Mouse (Mus musculus): ENCODE results near the gene Ythdf2. TPM values are rescaled to one million over a fixed set of nuclear protein-coding genes. Genes with fewer than 3 reads are reported as not detected.

The Ythdf2 gene
- total RNA-seq, 2 experiments from 2014 or later: 40.8 to 44.5 TPM

GRCm38 (mm10) chr4:132214847-132215246, 2.7 kb upstream of the Ythdf2 start:
- peak in 1 of 2 experiments; percentile 14 for DNase-seq (ENCODE audit: low spot score in 2 of 2)
- intact Hi-C loops (cut with DNase I): no loop called here

DNA sequence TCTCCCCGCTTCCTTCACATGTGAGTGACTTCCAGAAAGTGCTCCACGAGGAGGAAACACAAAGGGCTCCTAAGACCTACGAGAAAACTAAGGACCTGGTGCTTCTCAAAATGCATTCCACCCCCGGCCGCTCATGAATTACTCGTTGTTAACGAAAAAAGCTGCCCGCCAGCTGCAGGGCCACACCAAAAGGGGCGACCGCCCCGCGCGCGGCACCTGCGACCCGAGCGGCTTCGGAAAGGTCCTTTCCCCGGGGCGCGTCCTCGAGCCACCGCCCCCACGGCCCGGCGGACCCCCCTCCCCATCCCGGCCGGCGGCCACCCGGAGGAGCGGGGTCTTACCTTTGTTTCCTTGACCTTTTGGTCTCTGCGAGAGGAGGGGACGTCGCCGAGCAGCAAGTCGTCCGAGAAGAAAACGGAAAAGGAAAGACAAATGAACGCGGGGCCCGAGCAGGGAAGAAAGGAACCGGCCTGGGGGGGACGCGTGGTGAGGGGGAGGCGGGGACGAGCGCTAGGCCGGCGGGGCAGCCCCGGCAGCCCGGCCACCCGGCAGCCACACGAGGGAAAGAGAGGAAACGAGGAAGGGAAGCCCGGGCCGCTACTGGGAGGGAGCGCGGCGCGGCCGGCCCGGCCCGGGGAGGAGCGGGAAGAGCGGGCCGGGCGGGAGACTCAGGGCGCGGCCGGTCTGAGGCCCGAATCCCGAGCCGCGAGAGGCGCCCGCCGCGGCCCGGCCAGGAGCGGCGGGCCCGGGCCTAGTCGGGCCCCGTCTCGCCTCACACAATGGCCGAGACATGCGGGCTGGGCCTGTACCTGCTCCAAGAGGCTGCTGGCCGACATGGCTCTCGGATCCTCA, 786 bp downstream of the Ythdf2 start:
- DNase-seq (ENCODE audit: low spot score in 2 of 2): peak in 1 of 2 experiments; percentile 15
- intact Hi-C loops (cut with DNase I): no loop called here

- DNase-seq (ENCODE audit: low spot score in 2 of 2): no peak
- intact Hi-C loops (cut with DNase I): no loop called here
These were observed 1.8 kb downstream of the Ythdf2 start for GRCm38 (mm10) chr4:132210325-132210724.

DNA sequence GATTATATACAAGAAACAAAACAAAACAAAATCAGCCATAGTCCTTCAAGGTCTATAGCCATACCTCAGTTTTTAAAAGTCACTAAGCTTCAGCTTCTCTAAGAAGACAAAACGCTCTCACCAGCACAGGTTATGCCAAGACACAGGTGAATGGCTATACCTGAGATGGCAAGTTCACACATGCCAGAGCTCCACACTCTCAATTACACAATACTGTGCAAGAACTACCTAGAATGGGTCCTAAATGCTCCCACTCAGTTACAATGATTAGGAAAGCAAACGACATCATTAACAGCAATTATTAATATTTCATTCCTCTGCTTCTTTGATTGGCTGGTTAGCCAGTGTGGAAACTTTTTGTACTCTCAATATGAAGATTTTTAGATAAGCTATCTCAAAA, 2.8 kb downstream of the Ythdf2 start:
- DNase-seq (ENCODE audit: low spot score in 2 of 2): no peak
- intact Hi-C loops (cut with DNase I): no loop called here

DNA sequence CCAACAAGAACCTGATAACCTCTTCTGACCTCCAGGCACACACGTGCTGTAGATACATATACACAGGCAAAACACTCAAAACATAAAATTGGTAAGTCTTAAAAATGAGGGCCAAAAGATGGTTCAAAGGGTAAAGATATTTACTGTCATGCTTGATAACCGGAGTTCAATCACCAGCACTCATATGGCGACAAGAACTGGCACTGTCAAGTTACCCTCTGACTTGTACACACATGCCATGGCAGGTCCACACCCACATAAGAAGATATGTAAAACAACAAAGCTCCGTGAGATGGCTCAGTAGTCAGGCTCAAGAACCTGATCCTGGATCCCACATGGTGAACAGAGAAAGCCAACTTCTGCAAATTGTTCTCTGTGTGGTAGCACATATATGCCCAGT, 4.8 kb downstream of the Ythdf2 start:
- DNase-seq (ENCODE audit: low spot score in 2 of 2): no peak
- intact Hi-C loops (cut with DNase I): no loop called here

- intact Hi-C loops (cut with DNase I): no loop called here
- no peak for DNase-seq (ENCODE audit: low spot score in 2 of 2)
These were observed 13.3 kb downstream of the Ythdf2 start for GRCm38 (mm10) chr4:132198771-132199170.

- no peak for DNase-seq (ENCODE audit: low spot score in 2 of 2)
- intact Hi-C loops (cut with DNase I): no loop called here
These were observed 13.8 kb downstream of the Ythdf2 start for GRCm38 (mm10) chr4:132198285-132198712.

DNA sequence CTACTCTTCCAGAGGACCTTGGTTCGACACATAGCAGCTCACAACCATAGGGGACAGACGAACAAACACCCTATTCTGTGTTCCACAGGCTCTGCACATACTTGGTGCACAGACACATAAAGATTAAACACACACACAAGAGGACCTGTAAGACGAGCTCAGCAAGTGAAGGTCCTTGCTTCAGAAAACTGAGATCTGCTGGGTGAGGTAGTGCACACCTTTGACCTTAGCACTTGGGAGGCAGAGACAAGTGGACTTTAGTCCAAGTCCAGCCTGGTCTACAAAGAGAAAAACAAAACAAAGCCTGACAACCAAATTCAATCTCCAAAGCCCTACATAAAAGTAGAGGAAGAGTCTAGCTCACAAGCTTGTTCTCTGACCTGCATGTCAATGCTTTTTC, 17.1 kb downstream of the Ythdf2 start:
- no peak for DNase-seq (ENCODE audit: low spot score in 2 of 2)
- intact Hi-C loops (cut with DNase I): no loop called here

GRCm38 (mm10) chr4:132194373-132194772, 17.7 kb downstream of the Ythdf2 start:
- DNase-seq (ENCODE audit: low spot score in 2 of 2): no peak
- intact Hi-C loops (cut with DNase I): no loop called here

- intact Hi-C loops (cut with DNase I): no loop called here
- no peak for DNase-seq (ENCODE audit: low spot score in 2 of 2)
These were observed 24.2 kb downstream of the Ythdf2 start for GRCm38 (mm10) chr4:132187826-132188401.

- intact Hi-C loops (cut with DNase I): no loop called here
- DNase-seq (ENCODE audit: low spot score in 2 of 2): no peak
These were observed 28.9 kb downstream of the Ythdf2 start for GRCm38 (mm10) chr4:132183162-132183561.

- intact Hi-C loops (cut with DNase I): no loop called here
- no peak for DNase-seq (ENCODE audit: low spot score in 2 of 2)
These were observed 30.1 kb downstream of the Ythdf2 start for GRCm38 (mm10) chr4:132181721-132182658.

DNA sequence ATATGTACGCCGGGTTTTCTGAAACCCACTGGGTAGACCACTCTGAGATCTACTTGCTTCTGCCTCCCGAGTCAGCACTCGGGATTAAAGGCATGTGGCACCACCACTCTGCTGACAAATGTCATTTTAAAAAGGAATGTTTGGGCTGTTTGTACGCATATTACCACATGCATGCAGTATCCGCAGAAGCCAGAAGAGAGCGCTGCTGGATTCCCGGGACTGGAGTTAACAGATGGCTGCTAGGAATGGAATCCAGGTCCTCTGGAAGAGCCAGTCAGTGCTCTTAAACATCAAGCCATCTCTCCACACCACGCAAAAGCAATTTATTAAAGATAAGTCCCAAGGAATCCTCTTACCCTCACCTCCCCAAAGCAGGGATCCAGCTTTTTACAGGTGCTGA, 31.4 kb downstream of the Ythdf2 start:
- DNase-seq (ENCODE audit: low spot score in 2 of 2): peak; percentile 51 to 71
- intact Hi-C loops (cut with DNase I): no loop called here

DNA sequence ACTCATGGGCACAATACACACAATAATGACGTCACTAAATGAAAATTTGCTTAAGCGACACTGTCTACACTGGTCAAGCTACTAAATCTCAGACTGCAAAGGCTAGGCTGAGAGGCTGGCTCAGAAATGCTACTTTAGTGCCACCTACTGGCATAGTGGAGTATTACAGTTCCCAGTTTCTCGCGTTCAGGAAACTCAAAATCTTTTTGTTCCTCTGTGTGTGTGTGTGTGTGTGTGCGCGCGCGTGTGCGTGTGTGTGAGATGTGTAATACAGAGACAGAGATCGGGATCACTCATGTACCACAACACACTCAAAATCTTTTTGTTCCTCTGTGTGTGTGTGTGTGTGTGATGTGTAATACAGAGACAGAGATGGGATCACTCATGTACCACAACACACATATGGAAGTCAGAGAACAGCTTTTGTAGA, 33.5 kb downstream of the Ythdf2 start:
- intact Hi-C loops (cut with DNase I): loop anchor here (1.0 to 5.0 kb wide), 2 partner anchors 89 to 201 kb away; no protein-coding TSS in a partner anchor
- peak; percentile 84 for DNase-seq (ENCODE audit: low spot score in 2 of 2)

GRCm38 (mm10) chr4:132176474-132176873, 35.6 kb downstream of the Ythdf2 start:
- intact Hi-C loops (cut with DNase I): loop anchor here (5.0 kb wide), 1 partner anchor 199 kb away; no protein-coding TSS in a partner anchor
- no peak for DNase-seq (ENCODE audit: low spot score in 2 of 2)

GRCm38 (mm10) chr4:132170891-132171290, 41.2 kb downstream of the Ythdf2 start:
- peak; percentile 50 to 63 for DNase-seq (ENCODE audit: low spot score in 2 of 2)
- intact Hi-C loops (cut with DNase I): no loop called here

GRCm38 (mm10) chr4:132169761-132170160, 42.3 kb downstream of the Ythdf2 start:
- intact Hi-C loops (cut with DNase I): no loop called here
- no peak for DNase-seq (ENCODE audit: low spot score in 2 of 2)

GRCm38 (mm10) chr4:132169271-132169670, 42.8 kb downstream of the Ythdf2 start:
- no peak for DNase-seq (ENCODE audit: low spot score in 2 of 2)
- intact Hi-C loops (cut with DNase I): no loop called here

- intact Hi-C loops (cut with DNase I): no loop called here
- DNase-seq (ENCODE audit: low spot score in 2 of 2): no peak
These were observed 44.7 kb downstream of the Ythdf2 start for GRCm38 (mm10) chr4:132167436-132167835.
